Mouse (Mus musculus) CD4-positive, CD25-positive, alpha-beta regulatory T cell, adult 4 months (primary cell): ENCODE measurements at regions not wholly inside any gene's neighbourhood (a gene's known extent, or its start where the extent isn't known, plus 50 kb on each side); places are given as distances from the start of the nearest gene placed in this dataset.

Experiments used
- ATAC-seq: one replicate; pipeline ENCODE4 v1.8.0; 2017

DNA sequence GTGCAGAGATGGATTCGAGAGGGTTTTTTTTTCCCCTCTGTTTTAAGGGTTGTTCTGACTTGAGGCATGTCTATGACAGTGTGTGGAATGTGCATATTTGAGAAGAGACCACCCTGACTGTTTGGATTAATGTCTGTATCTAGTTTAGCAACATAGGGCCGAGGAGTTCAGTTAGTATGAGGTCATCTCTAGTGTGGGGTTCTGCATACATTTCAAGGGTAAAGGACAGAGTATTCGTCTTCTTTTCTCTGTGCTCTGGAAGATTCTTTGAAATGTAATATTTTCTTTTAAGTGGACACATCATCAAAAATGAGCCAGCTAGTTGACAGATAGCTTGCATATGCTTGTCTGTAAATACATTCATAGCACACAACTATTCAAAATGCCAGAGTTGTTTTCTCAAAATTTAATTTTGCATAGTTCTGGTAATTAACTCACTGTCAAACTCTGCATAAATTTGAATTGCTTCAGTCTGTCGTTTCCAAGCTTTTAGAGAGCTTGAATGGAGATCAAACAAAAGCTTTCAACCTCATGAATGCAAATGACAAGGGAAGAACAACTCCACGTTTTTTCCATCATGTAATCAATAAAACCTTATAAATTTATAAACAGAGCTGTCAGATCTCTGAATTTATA is 415.5 kb downstream of the Adamts20 start:
- no peak for ATAC-seq

DNA sequence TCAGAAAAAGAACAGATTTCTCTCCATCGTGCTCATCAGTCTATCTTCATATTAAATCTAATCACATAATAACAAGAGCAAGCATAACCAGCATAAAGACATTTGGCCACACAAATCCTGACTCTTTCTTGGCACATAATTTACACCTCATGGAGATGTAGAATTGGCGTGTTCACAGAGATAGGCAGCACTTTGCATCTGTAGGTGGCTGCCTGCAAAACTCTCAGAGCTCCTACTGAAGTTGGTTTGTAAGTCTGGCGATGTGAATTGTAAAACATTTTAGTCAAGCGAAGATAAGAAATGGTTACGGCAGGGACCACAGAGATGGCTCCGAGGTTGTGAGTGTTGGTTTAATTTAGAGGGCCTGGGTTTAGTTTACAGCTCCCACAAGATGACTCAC is 419.0 kb downstream of the Adamts20 start:
- ATAC-seq: no peak

DNA sequence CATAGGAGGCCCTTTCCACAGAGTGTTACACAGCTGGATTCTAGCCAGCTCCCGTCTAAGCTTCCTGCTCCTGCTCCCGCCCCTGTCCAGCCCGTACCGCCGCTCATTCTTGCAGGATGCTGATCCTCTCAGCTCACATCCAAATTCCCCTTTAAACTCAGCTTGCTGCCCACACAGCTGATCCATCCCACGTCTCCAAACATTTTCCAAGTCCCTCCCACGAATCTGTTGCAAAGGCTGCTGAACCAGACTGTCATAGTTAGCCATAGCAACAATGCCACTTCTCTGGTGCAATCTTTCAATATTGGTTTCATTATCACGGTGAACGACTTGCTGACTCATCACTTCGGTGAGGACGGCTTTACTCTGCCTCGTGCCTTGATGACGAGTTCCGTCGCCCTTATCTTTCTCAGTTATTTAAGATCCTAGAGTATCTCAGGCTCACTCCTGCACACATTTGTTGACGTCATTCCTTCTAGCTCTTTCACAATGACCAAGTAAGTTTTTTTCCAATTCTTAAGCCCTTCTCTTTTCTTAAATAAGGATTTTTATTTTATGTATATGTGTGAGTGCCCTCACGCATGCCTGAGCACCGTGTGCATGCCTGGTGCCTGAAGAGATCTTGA is 420.0 kb downstream of the Adamts20 start:
- no peak for ATAC-seq

DNA sequence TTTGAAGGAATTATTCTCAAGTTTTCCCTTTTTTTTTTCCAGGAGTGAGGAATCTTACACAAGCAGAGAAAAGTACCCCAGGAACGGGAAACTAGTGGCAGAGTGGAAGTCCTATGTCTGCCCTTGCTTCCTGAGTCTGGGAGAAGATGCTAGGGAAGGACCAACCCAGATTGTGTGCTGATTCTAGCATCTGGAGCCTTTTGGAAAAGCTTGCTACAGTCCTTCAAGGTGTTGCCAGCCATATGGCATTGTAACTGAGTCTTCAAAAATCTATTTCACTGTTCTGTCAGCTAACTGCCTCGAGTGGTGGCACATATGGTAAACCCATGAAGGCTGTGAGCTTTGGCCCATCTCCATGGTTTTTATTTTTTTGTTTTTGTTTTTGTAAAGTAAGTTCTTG is 432.3 kb downstream of the Adamts20 start:
- no peak for ATAC-seq

DNA sequence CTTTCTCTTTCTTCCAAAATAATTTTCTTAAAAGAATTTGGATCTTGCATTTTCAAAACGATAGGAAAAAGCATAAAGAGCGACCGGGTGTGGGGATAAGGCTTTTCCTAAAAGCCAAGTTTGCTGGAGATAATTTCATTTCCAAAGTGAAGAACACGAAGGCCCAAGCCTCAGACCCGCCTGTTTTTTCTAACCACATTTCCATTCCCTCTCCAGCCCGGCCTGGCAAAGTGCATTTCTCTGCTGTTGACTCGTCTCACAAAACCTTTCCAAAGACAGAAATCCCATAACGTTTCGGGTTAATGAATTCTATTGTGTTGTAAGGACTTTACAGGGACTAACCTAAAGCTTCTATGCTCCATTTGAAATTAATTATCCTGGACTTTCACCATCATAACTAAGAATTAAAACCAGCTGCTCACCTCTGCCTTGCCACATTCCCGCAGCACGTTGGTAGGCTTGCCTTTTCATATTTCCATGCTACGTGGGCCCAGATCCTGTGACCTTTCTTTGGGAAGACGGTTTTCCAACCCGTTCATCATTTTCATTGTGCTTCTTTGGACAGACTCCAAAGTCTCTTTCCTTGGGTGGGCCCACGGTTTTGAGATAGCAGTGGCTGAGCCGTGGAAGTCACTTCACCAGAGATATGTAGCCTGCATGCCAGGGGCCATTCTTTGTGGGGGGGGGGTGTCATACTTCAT is 430.5 kb upstream of the Prickle1 start:
- ATAC-seq: no peak

DNA sequence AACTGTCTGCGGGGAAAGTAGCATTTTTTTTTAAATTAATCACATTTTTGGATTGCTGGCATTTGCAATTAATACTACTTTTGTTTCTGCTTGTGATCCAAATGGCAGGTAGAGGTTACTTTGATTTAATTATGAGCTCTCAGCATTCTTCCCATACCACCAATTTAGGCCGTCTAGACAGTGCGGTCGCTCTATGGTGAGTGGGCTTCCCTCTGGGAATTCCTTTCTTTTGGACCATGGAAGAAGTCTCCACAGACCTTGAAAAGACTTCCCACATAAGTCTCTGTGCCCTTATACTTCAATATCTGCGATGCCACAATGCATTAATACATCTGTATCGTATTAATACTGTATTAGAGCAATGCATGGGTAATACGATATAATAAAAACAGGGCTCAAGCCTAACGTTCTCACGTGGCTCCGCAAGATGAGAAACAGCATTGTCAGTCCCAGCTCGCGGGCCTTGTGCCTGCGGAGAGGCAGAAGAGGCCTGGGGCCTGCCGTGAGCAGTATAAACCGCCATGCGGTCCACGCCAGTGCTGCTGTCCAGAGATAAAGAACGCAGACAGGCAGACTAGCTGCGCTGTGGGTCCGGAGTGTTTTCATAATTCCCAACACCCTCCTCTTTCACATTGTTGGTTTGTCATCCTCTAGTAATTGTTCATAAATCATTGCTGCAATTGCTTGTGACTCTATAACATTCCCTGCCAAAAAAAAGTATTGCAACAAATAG is 429.7 kb upstream of the Prickle1 start:
- ATAC-seq: no peak

DNA sequence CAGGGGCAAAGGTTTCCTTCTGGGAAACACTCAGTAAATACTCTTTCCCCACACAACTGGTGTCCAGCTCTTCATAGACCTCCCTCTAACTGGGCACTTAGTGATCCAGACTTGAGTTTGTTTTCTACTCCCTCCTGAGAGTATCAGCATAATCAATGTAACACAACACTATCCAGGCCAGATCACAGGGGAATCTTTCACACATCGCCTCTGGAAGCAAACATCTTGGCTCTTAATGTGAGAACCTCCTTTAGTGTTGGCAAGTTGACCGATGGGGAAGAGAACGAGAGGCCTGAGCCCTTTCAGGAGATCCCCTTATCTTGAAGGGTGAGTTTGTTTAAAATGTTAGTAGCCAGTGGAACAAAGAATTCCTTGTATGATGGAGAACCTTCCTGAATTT is 429.1 kb upstream of the Prickle1 start:
- no peak for ATAC-seq

DNA sequence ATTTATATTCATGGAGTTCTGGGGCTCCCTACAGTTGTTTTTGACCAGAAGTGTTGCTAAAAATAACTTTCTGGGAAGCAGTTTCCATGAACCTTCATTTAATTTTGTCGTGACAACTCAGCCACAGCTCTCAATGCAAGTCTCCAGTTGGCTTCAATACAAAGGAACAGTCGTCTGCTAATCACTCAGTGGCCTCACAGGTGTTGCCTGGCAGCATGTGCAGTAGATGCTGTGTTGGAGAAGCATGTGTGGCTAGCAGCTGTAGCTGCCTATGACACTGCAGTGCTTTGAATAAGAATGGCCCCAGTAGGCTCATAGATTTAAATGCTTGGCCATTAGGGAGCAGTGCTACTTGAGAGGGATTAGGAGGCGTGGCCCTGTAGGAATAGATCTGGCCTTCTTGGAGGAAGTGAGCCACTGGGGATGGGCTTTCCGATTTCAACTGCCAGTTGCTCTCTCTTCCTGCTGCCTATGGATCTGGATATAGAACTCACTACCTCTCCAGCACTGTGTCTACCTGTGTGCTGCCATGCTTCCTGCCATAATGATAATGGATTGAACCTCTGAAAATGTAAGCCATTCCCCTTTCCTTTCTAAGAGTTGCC is 428.5 kb upstream of the Prickle1 start:
- no peak for ATAC-seq

DNA sequence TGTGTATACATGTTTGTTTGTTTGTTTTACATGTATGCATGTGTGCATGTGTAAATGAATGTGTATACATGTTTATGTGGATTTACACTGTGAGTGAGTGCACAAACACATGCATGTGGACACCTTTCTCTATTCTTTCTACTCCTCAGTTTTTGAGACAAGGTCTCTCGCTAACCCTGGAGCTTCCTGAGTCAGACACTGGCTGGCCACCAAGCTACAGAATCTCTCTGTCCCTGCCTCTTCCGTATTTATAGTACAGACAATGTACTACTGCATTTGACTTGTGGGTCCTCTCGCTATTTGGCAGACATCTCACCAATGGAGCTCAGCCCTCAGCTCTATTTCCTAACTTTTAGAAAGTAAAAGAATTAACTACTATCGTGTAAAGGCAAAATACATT is 427.8 kb upstream of the Prickle1 start:
- ATAC-seq: no peak

DNA sequence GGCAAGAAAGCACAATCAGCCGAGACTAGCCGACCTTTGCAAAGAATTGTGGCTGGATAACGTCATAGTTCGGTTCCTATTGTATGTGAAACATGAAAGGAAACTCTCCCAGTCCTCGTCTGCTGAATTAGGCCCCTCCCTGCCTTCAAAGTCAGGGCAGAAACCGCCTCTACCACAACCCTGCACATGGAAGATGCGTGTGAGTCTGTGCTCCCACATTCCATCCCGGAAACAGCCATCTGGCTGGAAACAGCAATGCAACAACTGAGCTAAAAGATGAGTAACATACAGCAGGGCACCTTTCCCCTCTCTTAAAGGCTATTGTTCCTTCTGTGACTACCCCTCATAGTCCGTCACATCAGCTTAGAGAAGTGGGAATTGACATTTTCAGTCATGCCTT is 422.1 kb upstream of the Prickle1 start:
- ATAC-seq: no peak

DNA sequence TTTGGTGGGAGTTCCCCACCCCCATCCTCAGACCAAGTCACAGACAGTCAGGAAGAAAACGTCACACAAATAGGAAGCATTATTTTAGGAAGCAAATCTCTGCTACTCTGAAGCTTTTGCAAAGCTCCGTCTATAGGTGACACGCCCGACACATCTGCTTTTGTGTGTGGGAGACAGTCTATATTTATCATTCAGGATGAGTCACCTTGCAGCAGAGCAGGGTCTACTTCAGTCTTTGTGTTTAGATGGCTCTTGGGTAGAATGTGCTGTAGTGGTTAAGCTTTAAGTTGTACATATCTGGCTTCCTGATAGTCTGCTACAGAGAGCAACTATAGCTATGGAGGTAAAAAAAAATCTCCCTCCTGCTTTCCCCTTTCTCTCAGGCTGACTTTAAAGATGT is 415.8 kb upstream of the Prickle1 start:
- ATAC-seq: peak; percentile 26

DNA sequence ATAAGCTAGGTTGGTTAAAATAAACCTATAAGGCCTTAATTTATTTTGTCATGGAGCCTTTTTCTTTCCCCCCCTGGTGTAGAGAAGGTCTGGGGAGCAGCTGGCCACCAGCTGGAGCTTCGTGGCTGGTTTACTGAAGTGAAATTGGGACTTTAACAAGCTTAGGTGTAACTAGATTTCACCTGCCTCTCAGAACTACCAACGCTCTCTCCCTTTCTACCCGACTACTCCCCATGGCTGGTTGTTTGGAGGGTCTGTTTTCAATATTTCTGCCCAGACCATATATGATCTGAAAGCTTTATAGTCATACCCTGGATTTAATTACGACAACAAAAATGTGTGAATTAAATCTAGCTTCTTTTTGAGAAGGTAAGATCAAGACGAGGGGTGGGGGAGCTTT is 410.4 kb upstream of the Prickle1 start:
- ATAC-seq: no peak

DNA sequence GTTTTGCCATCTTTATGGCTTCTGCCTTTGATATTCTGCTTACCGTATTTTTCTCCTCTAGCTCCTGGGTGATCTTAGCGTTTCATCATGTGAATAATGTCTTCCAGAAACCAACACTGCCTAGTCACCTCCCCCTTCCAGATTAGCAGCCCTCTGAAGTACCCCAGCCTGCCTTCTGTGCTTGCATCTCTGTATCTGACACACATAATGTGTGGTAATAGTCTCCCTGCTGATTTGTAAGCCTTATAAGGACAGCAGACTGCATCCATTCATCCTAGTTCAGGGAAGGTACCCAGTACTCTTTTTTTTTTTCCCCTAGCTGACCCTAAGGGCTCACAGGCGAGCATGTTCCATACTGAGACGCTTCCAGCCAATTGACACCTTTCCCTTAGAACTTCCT is 409.2 kb upstream of the Prickle1 start:
- no peak for ATAC-seq

DNA sequence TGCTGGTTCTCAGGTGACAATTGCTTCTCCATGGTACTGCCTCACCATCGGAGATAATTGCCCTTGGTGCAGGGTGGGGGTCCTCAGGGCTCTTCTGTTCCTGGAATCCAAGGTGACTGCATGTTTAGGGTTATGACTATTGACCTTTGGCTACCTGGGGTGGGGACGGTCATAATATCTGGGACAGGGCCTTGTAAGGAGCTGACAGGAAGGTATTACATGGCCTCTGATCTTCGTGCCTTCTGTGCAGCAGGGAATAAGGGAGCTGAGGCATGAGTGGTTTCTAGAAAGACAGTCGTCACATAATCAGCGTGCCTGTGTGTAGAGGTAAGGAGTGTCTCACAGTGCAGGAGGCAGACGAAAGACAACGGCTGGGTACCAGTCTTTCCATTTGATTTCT is 407.5 kb upstream of the Prickle1 start:
- no peak for ATAC-seq

DNA sequence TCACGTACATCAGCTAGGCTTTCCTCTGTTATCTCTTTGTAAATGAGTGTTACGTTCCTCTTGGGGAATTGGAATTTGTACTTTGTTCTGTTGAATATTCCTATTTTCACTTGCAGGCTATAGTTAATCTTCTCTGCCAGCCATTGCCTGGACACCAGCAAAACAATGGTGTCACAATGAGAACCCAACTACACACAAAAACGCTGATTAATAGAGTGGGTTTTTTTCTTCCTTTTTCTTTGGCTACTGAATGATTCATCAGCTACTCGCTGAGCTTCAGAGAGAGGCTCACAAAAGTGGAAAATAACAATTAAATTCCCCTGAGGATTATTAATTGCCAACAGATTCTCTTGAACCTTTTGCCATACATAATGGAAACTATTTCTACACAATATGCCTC is 398.9 kb upstream of the Prickle1 start:
- ATAC-seq: no peak

DNA sequence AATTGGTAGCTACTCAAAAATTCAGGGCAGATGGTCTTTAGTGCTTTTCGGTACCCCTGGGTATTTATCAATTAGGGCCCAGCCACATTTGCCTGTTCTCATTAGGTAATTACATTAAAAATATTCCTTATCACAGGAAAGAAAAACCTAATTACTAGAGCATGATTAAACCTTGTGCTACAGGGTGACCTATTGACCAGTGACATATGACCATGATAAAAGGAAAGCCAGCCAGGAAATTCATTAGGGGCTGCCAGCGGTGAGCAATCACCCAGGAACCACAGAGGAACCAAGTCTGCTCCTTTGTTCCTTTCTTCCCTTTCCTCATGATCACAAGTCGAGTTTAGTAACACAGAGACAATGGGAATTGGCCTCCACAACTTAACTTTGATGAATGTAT is 394.4 kb upstream of the Prickle1 start:
- ATAC-seq: no peak

DNA sequence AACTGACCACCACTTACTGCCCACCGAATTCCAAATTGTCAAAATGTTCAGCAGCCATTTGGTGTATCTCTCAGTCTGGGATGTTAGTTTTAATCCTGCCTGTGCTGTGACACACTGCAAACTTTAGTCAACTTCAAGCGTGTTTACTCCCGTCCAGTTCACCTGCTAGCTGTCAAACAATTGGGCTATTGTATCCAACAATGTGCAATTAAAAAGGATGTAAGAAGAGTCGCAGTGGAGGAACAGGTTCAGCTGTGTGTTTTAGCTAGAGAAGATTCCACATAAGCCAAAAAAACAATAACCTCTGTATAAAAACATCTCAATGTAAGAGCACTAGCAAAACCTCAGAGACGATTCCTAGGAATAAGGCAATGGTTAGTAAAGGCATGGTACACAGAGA is 392.7 kb upstream of the Prickle1 start:
- ATAC-seq: no peak

DNA sequence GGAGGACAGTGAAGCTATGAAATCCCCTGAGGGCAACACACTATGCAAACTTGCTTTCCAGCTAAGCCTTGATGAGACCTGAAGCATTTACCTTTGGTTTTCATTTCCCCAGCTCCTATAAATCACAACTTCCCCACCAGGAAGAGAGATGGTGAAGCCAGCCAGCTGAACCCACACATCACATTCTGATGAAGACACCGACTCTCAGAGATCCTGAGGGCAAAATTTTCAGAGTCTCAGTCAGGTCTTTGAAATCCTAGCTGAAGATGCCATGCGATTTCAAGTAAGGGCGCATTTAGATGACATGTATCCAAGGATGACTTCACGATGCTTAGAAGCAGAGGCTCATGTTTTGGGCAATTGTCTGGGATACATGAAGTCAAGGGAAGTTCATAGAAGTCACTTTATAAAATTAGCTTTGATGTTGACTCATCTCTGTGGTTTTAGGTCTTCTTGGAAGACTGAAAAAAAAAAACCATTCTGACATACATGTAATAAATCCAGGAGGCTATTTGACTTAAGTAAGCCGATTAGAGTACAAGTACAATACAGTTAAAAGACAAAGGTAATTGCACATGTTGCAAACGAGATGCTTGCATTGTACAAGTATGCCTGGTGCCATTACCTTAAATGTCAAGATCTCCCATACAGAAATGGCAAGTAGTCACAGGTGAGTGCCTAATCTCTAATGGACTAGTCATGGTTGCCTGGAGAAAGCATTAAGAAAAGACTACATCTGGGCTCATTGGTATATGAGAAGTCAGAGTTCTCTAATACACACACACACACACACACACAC is 391.1 kb upstream of the Prickle1 start:
- ATAC-seq: no peak

DNA sequence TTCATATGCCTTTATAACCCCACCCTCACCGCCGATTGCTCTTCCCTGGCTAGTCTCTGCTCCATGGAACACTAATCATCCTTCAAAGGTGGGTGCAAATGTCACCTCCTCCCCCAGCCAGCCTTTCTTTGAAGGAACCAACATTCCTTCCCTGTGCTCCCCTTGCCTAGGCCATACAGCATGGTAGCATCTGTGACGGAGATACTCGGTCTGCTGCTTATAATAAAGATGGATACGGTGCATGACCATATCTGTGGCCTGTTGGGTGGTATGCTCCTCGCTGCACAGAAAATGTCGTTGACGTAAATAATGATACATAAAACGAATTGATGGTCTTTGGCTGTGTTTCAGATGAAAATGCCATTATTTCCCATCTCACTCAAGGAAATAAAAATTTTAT is 386.4 kb upstream of the Prickle1 start:
- ATAC-seq: no peak

DNA sequence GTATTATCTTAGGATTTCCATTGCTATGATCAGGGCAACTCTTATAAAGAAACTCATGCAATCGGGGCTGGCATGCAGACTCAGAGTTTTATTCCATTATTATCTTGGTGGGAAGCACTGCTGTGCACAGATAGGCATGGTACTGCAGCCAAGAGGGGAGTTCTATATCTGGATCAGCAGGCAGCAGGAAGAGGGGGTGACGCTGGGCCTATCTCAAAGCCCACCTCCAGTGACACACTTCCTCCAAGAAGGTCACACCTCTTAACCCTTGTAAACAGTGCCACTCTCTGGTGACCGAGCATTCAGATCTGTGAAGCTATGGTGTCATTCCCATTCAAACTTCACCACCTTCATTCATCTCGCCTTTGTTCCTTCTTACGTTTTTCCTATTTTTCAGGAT is 381.8 kb upstream of the Prickle1 start:
- ATAC-seq: peak; percentile 43

DNA sequence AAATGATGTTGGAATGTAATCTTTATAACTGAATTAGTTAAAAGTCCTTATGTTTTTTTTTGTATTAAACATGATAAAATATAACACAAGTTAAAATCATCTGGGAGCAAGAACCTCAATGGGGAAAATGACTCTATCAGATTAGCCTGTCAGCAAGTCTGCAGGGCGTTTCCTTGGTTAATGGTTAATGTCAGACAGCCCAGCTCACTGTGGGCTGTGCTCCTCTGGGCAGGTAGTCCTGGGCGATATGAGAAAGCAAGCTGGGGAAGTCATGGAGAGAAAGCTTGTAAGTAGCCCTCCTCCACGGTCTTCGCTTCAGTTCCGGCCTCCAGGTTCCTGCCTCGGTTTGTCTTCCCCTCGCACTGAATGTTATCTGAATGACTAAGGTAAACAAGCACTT is 379.0 kb upstream of the Prickle1 start:
- ATAC-seq: no peak

DNA sequence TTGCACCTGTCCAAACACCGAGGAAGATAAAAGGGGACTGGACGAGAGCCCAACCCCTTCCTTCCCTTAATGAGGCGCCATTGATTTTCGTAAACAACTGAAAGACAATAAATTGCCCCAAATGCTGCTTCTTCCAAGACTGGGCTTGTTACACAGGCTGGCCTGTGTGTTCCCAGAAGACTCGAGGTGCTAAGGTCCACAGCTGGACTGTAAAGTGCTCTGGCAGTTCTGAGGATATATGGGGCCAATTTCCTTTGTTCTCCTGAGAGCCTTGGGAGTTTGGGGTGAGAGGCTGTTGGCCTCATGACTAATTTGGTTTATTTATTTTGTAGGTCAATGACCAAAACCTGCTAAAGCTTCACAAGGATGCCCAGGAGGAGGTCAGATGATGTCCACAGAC is 377.3 kb upstream of the Prickle1 start:
- ATAC-seq: no peak
